Mouse (Mus musculus) myocyte (in vitro differentiated cells): ENCODE measurements at regions not wholly inside any gene's neighbourhood (a gene's known extent, or its start where the extent isn't known, plus 50 kb on each side); places are given as distances from the start of the nearest gene placed in this dataset.

Experiments
- CEBPB ChIP-seq: IDR thresholded peaks from 2 replicates; pipeline ENCODE4 v1.6.1; 2011; ENCODE audit warnings: mild to moderate bottlenecking, moderate library complexity; ENCODE audit not compliant: poor library complexity, insufficient read depth, severe bottlenecking
- E2F4 ChIP-seq: IDR thresholded peaks from one replicate; pipeline ENCODE4 v1.6.1; 2011; ENCODE audit warnings: mild to moderate bottlenecking, control low read depth, moderate library complexity; ENCODE audit not compliant: insufficient read depth
- MYOG ChIP-seq, 3 experiments: IDR thresholded peaks; one replicate each; pipeline ENCODE4 v1.6.1; 2011; ENCODE audit warnings: control low read depth in 2 of 3, low read depth in 2 of 3, mild to moderate bottlenecking in 2 of 3; ENCODE audit not compliant: insufficient read length in 2 of 3, control insufficient read depth in 1 of 3, insufficient read depth in 1 of 3
- POLR2A ChIP-seq: IDR thresholded peaks from one replicate; pipeline ENCODE4 v1.6.1; 2011; ENCODE audit warnings: low read depth, mild to moderate bottlenecking, control low read depth, moderate library complexity; ENCODE audit not compliant: insufficient read length
- POLR2AphosphoS2 ChIP-seq: IDR thresholded peaks from one replicate; pipeline ENCODE4 v1.6.1; 2011; ENCODE audit warnings: low read depth, control low read depth; ENCODE audit not compliant: insufficient read length
- SRF ChIP-seq: IDR thresholded peaks from one replicate; pipeline ENCODE4 v1.6.1; 2011; ENCODE audit warnings: low read depth; ENCODE audit not compliant: control insufficient read depth, insufficient read length
- TCF3 ChIP-seq: IDR thresholded peaks from one replicate; pipeline ENCODE4 v1.6.1; 2011; ENCODE audit warnings: low read depth, control low read depth; ENCODE audit not compliant: insufficient read length
- USF1 ChIP-seq: IDR thresholded peaks from one replicate; pipeline ENCODE4 v1.6.1; 2011; ENCODE audit warnings: low read depth, mild to moderate bottlenecking, control low read depth, moderate library complexity

GRCm38 (mm10) chr10:21456991-21457390 lies 79.9 kb downstream of the Aldh8a1 start:
- TF ChIP-seq POLR2A: no peak
- TF ChIP-seq TCF3: no peak
- TF ChIP-seq USF1: no peak
- TF ChIP-seq E2F4: no peak
- TF ChIP-seq SRF: no peak
- no peak for TF ChIP-seq MYOG (IDR thresholded peaks at IDR 0.05; ENCODE audit: control insufficient read depth in 1 of 3, insufficient read depth in 1 of 3, insufficient read length in 2 of 3, low read depth in 2 of 3)
- TF ChIP-seq POLR2AphosphoS2: no peak
- TF ChIP-seq CEBPB: no peak
